Mouse (Mus musculus) hindbrain, embryonic 11.5 days (tissue): ENCODE measurements around the gene Gja6. TPM values are rescaled to one million over a fixed set of nuclear protein-coding genes. Genes with fewer than 3 reads are reported as not detected.

ENCODE experiments used
- polyA plus RNA-seq: library from polyadenylated mRNA; unstranded; fragments of >200 nt; fragmentation: Nextera tagmentation; extraction: Ambion mirVana; gene quantifications from 2 replicates; pipeline ENCODE4 v1.2.1, GENCODE M21; 2014

The Gja6 gene
- polyA plus RNA-seq, 1 experiment from 2014 or later = 0.19 TPM

Other genes starting within 250 kb of the Gja6 start
- 0.10 TPM in 1 of 2 replicates, not detected in the other for gene Ppef1, start 171.3 kb downstream of the Gja6 start, polyA plus RNA-seq
- 0.08 TPM in 1 of 2 replicates, not detected in the other for gene Rs1, start 139.0 kb downstream of the Gja6 start, polyA plus RNA-seq
- 3.3 and 4.8 TPM in 2 replicates for gene Cdkl5, start 87.7 kb upstream of the Gja6 start, polyA plus RNA-seq
- gene Scml2, start 210.1 kb upstream of the Gja6 start, polyA plus RNA-seq = 4.1 and 4.3 TPM in 2 replicates